Mouse (Mus musculus) left cerebral cortex, postnatal 25 days (tissue): ENCODE data around the gene Dmwd. TPM values are rescaled to one million over a fixed set of nuclear protein-coding genes. Genes with fewer than 3 reads are reported as not detected.

Experiments
- DNase-seq, 2 experiments: peaks; one replicate each; pipeline ENCODE4 v3.0.0; 2022; ENCODE audit warnings: low spot score in 2 of 2, mixed read lengths in 1 of 2
- intact Hi-C: fragments of 180-260 bp; cut with DNase I; formaldehyde crosslinking; loops from one replicate; pipeline ENCODE4 v1.15.1; 2025
- microRNA-seq, 2 experiments: library from miRNA; unstranded; fragments of <30 nt; microRNA quantifications; one replicate each; pipeline ENCODE4 v1.2.0; 2022
- total RNA-seq, 2 experiments: library from RNA; stranded (reverse); gene quantifications; 2 replicates each; pipeline ENCODE4 v1.2.3; 2021

The Dmwd gene
- total RNA-seq, 2 experiments from 2014 or later = 138 to 142 TPM

- peak; percentile 89 to 99 for DNase-seq
- intact Hi-C loops = loop anchor here (2.0 kb wide), 1 partner anchor 25 kb away; the partner anchor contains the start of gene Six5
These were observed 43.8 kb downstream of the Dmwd start, which contains the start of gene Fbxo46 for GRCm38 (mm10) chr7:19119631-19120429. Fbxo46 (plus strand) TSS chr7:19119859.

- intact Hi-C loops = no loop called here
- DNase-seq = no peak
These were observed 45.7 kb downstream of the Dmwd start for GRCm38 (mm10) chr7:19121686-19122085.

DNA sequence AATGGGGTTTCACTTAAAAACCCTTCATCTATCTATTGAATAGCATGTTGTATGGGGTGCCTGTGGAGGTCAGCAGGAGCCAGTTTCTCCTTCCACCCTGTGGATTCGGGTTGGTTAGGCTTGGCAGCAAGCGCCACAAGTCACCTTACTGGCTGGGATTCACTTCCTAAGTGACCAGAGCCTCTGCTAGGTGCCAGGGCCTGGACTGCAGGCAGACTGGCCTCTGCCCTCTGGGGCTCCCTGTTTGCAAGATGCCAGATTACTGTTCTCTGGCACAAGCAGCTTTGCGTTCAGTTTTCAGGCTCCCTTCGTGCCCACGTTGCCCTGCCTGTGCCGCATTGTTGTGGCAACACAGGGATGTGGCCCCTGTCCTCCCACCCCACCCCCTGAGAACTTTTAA, 48.7 kb downstream of the Dmwd start:
- intact Hi-C loops = no loop called here
- no peak for DNase-seq

- DNase-seq = no peak
- intact Hi-C loops = no loop called here
These were observed 51.7 kb downstream of the Dmwd start for GRCm38 (mm10) chr7:19127744-19128143.

GRCm38 (mm10) chr7:19129396-19129795, 53.4 kb downstream of the Dmwd start:
- intact Hi-C loops = no loop called here
- no peak for DNase-seq

- intact Hi-C loops = no loop called here
- no peak for DNase-seq
These were observed 54.6 kb downstream of the Dmwd start for GRCm38 (mm10) chr7:19130657-19131056.

DNA sequence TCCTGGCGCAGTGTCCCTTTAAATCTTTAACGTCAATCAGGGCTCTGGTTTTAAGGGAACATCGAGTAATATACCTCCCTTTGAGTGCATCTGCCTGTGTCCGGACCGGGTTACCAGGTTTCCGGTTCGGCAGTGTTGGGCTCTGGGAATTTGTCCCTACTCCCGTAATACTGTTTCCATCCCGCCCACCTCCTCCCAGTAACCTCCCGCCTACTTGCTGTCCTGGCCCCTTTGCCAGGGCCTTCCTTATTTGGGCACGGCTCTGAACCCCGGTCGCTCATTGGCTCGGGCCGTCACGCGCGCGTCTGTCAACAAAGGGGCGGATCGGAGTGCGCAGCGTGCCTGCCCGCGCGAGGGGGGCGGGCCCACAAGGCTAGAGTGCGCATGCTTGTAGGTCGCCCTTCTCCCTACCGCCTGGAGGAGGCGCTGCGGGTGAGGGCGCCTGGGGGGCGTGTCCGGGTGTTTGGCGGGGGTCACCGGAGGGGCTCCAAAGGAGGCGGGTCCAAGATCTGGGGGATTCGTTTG, 55.4 kb downstream of the Dmwd start:
- peak; percentile 97 to 99 for DNase-seq
- intact Hi-C loops = no loop called here

Small RNA genes within 50 kb of the gene (microRNA-seq; reads per million reads assigned to microRNA genes)
- gene Mir3100 = 4.0 to 4.4 reads per million in 2 experiments

Other genes with a start within 250 kb of the Dmwd start
- gene Mill2, start 236.3 kb upstream of the Dmwd start, total RNA-seq = 1 to 10 TPM; 1.8 to 2.1 TPM
- gene Pglyrp1, start 204.9 kb upstream of the Dmwd start, total RNA-seq = 10 to 100 TPM; 23.2 to 26.3 TPM
- 10 to 100 TPM in 1 of 2 experiments, 1 to 10 TPM in 1; 9.9 to 10.5 TPM for gene Ccdc61, start 165.8 kb upstream of the Dmwd start, total RNA-seq
- gene Nova2, start 150.3 kb upstream of the Dmwd start, total RNA-seq = 10 to 100 TPM; 78.2 to 84.6 TPM
- under 1 TPM; 0.53 to 0.76 TPM for gene Nanos2, start 88.8 kb upstream of the Dmwd start, total RNA-seq
- 10 to 100 TPM; 50.4 to 53.3 TPM for gene Mypop, start 85.0 kb upstream of the Dmwd start, total RNA-seq
- 10 to 100 TPM; 46.7 to 48.3 TPM for gene Irf2bp1, start 72.2 kb upstream of the Dmwd start, total RNA-seq
- gene Foxa3, start 52.7 kb upstream of the Dmwd start, total RNA-seq = not detected
- gene Sympk, start 51.9 kb upstream of the Dmwd start, total RNA-seq = 100 to 1,000 TPM; 122 to 133 TPM
- under 1 TPM; 0.14 to 0.30 TPM for gene Rsph6a, start 21.5 kb upstream of the Dmwd start, total RNA-seq
- gene Dmpk, start 7.6 kb downstream of the Dmwd start, total RNA-seq = 10 to 100 TPM; 25.0 to 37.5 TPM
- 1 to 10 TPM; 1.6 to 2.2 TPM for gene Six5, start 18.4 kb downstream of the Dmwd start, total RNA-seq
- under 1 TPM; 0.25 to 0.32 TPM for gene Gm4969, start 42.1 kb downstream of the Dmwd start, total RNA-seq
- 10 to 100 TPM; 12.5 to 14.4 TPM for gene Fbxo46, start 43.6 kb downstream of the Dmwd start, total RNA-seq
- gene Qpctl, start 73.1 kb downstream of the Dmwd start, total RNA-seq = 10 to 100 TPM; 15.5 to 16.0 TPM
- 10 to 100 TPM; 72.8 to 77.5 TPM for gene Snrpd2, start 73.5 kb downstream of the Dmwd start, total RNA-seq
- 1 to 10 TPM; 1.1 to 1.5 TPM for gene Gipr, start 89.9 kb downstream of the Dmwd start, total RNA-seq
- 100 to 1,000 TPM; 125 to 133 TPM for gene Eml2, start 100.2 kb downstream of the Dmwd start, total RNA-seq
- gene Gpr4, start 136.3 kb downstream of the Dmwd start, total RNA-seq = 1 to 10 TPM; 3.7 to 4.3 TPM
- 10 to 100 TPM; 46.6 to 47.3 TPM for gene Opa3, start 152.1 kb downstream of the Dmwd start, total RNA-seq
- 10 to 100 TPM; 13.1 to 14.3 TPM for gene Vasp, start 195.6 kb downstream of the Dmwd start, total RNA-seq
- under 1 TPM in 1 of 2 experiments, not detected in 1; 0.55 TPM for gene Ppm1n, start 203.8 kb downstream of the Dmwd start, total RNA-seq
- 100 to 1,000 TPM; 112 TPM for gene Rtn2, start 206.4 kb downstream of the Dmwd start, total RNA-seq
- 10 to 100 TPM; 21.0 to 26.0 TPM for gene Fosb, start 233.8 kb downstream of the Dmwd start, total RNA-seq